Mouse (Mus musculus): ENCODE measurements at regions not wholly inside any gene's neighbourhood (a gene's known extent, or its start where the extent isn't known, plus 50 kb on each side); places are given as distances from the start of the nearest gene placed in this dataset.

GRCm38 (mm10) chr3:53792541-53792940, 52.3 kb upstream of the Gm10985 start:
- H3K4me1 ChIP-seq (ENCODE audit: control insufficient read depth, insufficient read depth, low read length) = no peaks in the 10 kb centered on the region
- intact Hi-C loops (cut with DNase I) = no loop called here
- no peak for TF ChIP-seq POLR2A (IDR thresholded peaks at IDR 0.05; ENCODE audit: insufficient read depth, low read depth, low read length)
- no peaks in the 10 kb centered on the region for H3K36me3 ChIP-seq (ENCODE audit: control insufficient read depth, insufficient read depth, low read length)
- no peaks in the 10 kb centered on the region for H3K27me3 ChIP-seq (ENCODE audit: control insufficient read depth, insufficient read depth, low read length)
- H3K27ac ChIP-seq = no peak overlapping the region
- no peak overlapping the region for H3K4me3 ChIP-seq
- DNase-seq = no peak
- WGBS = 92% methylated on average over 1 of the region's 1 CpGs
- H3K9ac ChIP-seq (ENCODE audit: low read depth, low read length) = no peak overlapping the region
- H3K79me2 ChIP-seq (replicated peaks; ENCODE audit: control insufficient read depth, insufficient read depth, low read length) = no peaks in the 10 kb centered on the region

- intact Hi-C loops (cut with DNase I) = no loop called here
- no peak overlapping the region for H3K4me3 ChIP-seq
Measured at GRCm38 (mm10) chr3:53789706-53790105, 55.2 kb upstream of the Gm10985 start.

GRCm38 (mm10) chr3:53785201-53785600, 59.7 kb upstream of the Gm10985 start:
- intact Hi-C loops (cut with DNase I) = no loop called here
- TF ChIP-seq CTCF (IDR thresholded peaks at IDR 0.05) = no peak
- TF ChIP-seq EP300 (IDR thresholded peaks at IDR 0.05; ENCODE audit: insufficient read depth, low read depth, low read length) = no peak
- no peak for TF ChIP-seq POLR2A (IDR thresholded peaks at IDR 0.05; ENCODE audit: insufficient read depth, low read depth, low read length)
- Histone ChIP-seq H3K27me3 (ENCODE audit: control insufficient read depth, insufficient read depth, low read length) (no peaks in the 10 kb centered on the region), H3K4me1 (ENCODE audit: control insufficient read depth, insufficient read depth, low read length) (no peaks in the 10 kb centered on the region), H3K4me3 (no peak overlapping the region), H3K9ac (ENCODE audit: low read depth, low read length) (no peak overlapping the region), H3K36me3 (ENCODE audit: control insufficient read depth, insufficient read depth, low read length) (no peaks in the 10 kb centered on the region), H3K27ac (no peak overlapping the region), H3K79me2 (replicated peaks; ENCODE audit: control insufficient read depth, insufficient read depth, low read length) (no peaks in the 10 kb centered on the region)
- WGBS = 52% methylated on average over 3 of the region's 3 CpGs
- DNase-seq = no peak

More at GRCm38 (mm10) chr3:53789706-53790105, 55.2 kb upstream of the Gm10985 start:
- H3K36me3 ChIP-seq (ENCODE audit: control insufficient read depth, insufficient read depth, low read length) = no peaks in the 10 kb centered on the region
- H3K27me3 ChIP-seq (ENCODE audit: control insufficient read depth, insufficient read depth, low read length) = no peaks in the 10 kb centered on the region
- no peak overlapping the region for H3K9ac ChIP-seq (ENCODE audit: low read depth, low read length)
- no peaks in the 10 kb centered on the region for H3K79me2 ChIP-seq (replicated peaks; ENCODE audit: control insufficient read depth, insufficient read depth, low read length)
- DNase-seq = no peak
- no peak overlapping the region for H3K27ac ChIP-seq
- TF ChIP-seq EP300 (IDR thresholded peaks at IDR 0.05; ENCODE audit: insufficient read depth, low read depth, low read length) (no peak), POLR2A (IDR thresholded peaks at IDR 0.05; ENCODE audit: insufficient read depth, low read depth, low read length) (no peak), CTCF (IDR thresholded peaks at IDR 0.05) (no peak)
- H3K4me1 ChIP-seq (ENCODE audit: control insufficient read depth, insufficient read depth, low read length) = no peaks in the 10 kb centered on the region

- DNase-seq = no peak
- Histone ChIP-seq H3K36me3 (ENCODE audit: control insufficient read depth, insufficient read depth, low read length) (no peaks in the 10 kb centered on the region), H3K27ac (no peak overlapping the region), H3K79me2 (replicated peaks; ENCODE audit: control insufficient read depth, insufficient read depth, low read length) (no peaks in the 10 kb centered on the region), H3K4me1 (ENCODE audit: control insufficient read depth, insufficient read depth, low read length) (no peaks in the 10 kb centered on the region), H3K4me3 (no peak overlapping the region), H3K27me3 (ENCODE audit: control insufficient read depth, insufficient read depth, low read length) (no peaks in the 10 kb centered on the region), H3K9ac (ENCODE audit: low read depth, low read length) (no peak overlapping the region)
- intact Hi-C loops (cut with DNase I) = no loop called here
- 74% methylated on average over 5 of the region's 5 CpGs for WGBS
- TF ChIP-seq POLR2A (IDR thresholded peaks at IDR 0.05; ENCODE audit: insufficient read depth, low read depth, low read length) (no peak), CTCF (IDR thresholded peaks at IDR 0.05) (no peak), EP300 (IDR thresholded peaks at IDR 0.05; ENCODE audit: insufficient read depth, low read depth, low read length) (no peak)
Measured at GRCm38 (mm10) chr3:53776668-53777067, 68.2 kb upstream of the Gm10985 start.

GRCm38 (mm10) chr3:53767601-53768000, 77.3 kb upstream of the Gm10985 start:
- TF ChIP-seq EP300 (IDR thresholded peaks at IDR 0.05; ENCODE audit: insufficient read depth, low read depth, low read length) (no peak), CTCF (IDR thresholded peaks at IDR 0.05) (no peak), POLR2A (IDR thresholded peaks at IDR 0.05; ENCODE audit: insufficient read depth, low read depth, low read length) (no peak)
- H3K9ac ChIP-seq (ENCODE audit: low read depth, low read length) = no peak overlapping the region
- intact Hi-C loops (cut with DNase I) = no loop called here
- H3K4me3 ChIP-seq = no peak overlapping the region
- H3K27ac ChIP-seq = no peak overlapping the region
- no peaks in the 10 kb centered on the region for H3K4me1 ChIP-seq (ENCODE audit: control insufficient read depth, insufficient read depth, low read length)
- no peak for DNase-seq
- no peaks in the 10 kb centered on the region for H3K79me2 ChIP-seq (replicated peaks; ENCODE audit: control insufficient read depth, insufficient read depth, low read length)
- H3K27me3 ChIP-seq (ENCODE audit: control insufficient read depth, insufficient read depth, low read length) = no peaks in the 10 kb centered on the region
- no peaks in the 10 kb centered on the region for H3K36me3 ChIP-seq (ENCODE audit: control insufficient read depth, insufficient read depth, low read length)

GRCm38 (mm10) chr3:53763981-53764380, 80.9 kb upstream of the Gm10985 start:
- H3K79me2 ChIP-seq (replicated peaks; ENCODE audit: control insufficient read depth, insufficient read depth, low read length) = no peaks in the 10 kb centered on the region
- H3K4me3 ChIP-seq = no peak overlapping the region
- no peak for TF ChIP-seq POLR2A (IDR thresholded peaks at IDR 0.05; ENCODE audit: insufficient read depth, low read depth, low read length)
- TF ChIP-seq CTCF (IDR thresholded peaks at IDR 0.05) = no peak
- no peak for TF ChIP-seq EP300 (IDR thresholded peaks at IDR 0.05; ENCODE audit: insufficient read depth, low read depth, low read length)
- no peaks in the 10 kb centered on the region for H3K36me3 ChIP-seq (ENCODE audit: control insufficient read depth, insufficient read depth, low read length)
- no peaks in the 10 kb centered on the region for H3K27me3 ChIP-seq (ENCODE audit: control insufficient read depth, insufficient read depth, low read length)
- WGBS = 78% methylated on average over 2 of the region's 2 CpGs
- H3K9ac ChIP-seq (ENCODE audit: low read depth, low read length) = no peak overlapping the region
- no peak for DNase-seq
- H3K27ac ChIP-seq = no peak overlapping the region
- intact Hi-C loops (cut with DNase I) = no loop called here
- H3K4me1 ChIP-seq (ENCODE audit: control insufficient read depth, insufficient read depth, low read length) = no peaks in the 10 kb centered on the region
